Mouse (Mus musculus): Measurements from ENCODE around the gene Tnfrsf26. TPM values are rescaled to one million over a fixed set of nuclear protein-coding genes. Genes with fewer than 3 reads are reported as not detected.

The Tnfrsf26 gene
- polyA plus RNA-seq, 1 experiment: 1.4 TPM

- Histone ChIP-seq H3K27me3 (replicated peaks; ENCODE audit: control insufficient read depth, insufficient read depth, low read length) (no peaks in the 10 kb centered on the region), H3K36me3 (ENCODE audit: control insufficient read depth, insufficient read depth, low read length) (no peaks in the 10 kb centered on the region), H3K27ac (ENCODE audit: insufficient read depth, low read depth, low read length) (no peak overlapping the region), H3K4me3 (ENCODE audit: insufficient read depth, low read depth, low read length) (no peak overlapping the region), H3K4me1 (ENCODE audit: control insufficient read depth, insufficient read depth, low read length) (no peaks in the 10 kb centered on the region)
- WGBS: 35% methylated on average over 1 of the region's 1 CpGs
- TF ChIP-seq CTCF (conservative IDR thresholded peaks at IDR 0.05; ENCODE audit: insufficient read depth, insufficient read length, low read depth, low read length) (no peak), POLR2A (IDR thresholded peaks at IDR 0.05; ENCODE audit: low read depth, low read length) (no peak)
- no peak for DNase-seq
These were observed 7.6 kb downstream of the Tnfrsf26 start for GRCm38 (mm10) chr7:143620951-143621350.

GRCm38 (mm10) chr7:143614404-143615135 lies 14.0 kb downstream of the Tnfrsf26 start:
- Histone ChIP-seq H3K4me1 (ENCODE audit: control insufficient read depth, insufficient read depth, low read length) (no peaks in the 10 kb centered on the region), H3K27me3 (replicated peaks; ENCODE audit: control insufficient read depth, insufficient read depth, low read length) (no peaks in the 10 kb centered on the region), H3K36me3 (ENCODE audit: control insufficient read depth, insufficient read depth, low read length) (no peaks in the 10 kb centered on the region), H3K4me3 (ENCODE audit: insufficient read depth, low read depth, low read length) (no peak overlapping the region), H3K27ac (ENCODE audit: insufficient read depth, low read depth, low read length) (peak overlapping the region; percentile 92)
- DNase-seq: peak; percentile 80
- 40% methylated on average over 9 of the region's 9 CpGs for WGBS
- no peak for TF ChIP-seq POLR2A (IDR thresholded peaks at IDR 0.05; ENCODE audit: low read depth, low read length)
- TF ChIP-seq CTCF (conservative IDR thresholded peaks at IDR 0.05; ENCODE audit: insufficient read depth, insufficient read length, low read depth, low read length): no peak

GRCm38 (mm10) chr7:143612215-143612614 lies 16.3 kb downstream of the Tnfrsf26 start:
- WGBS: 61% methylated on average over 3 of the region's 3 CpGs
- TF ChIP-seq POLR2A (IDR thresholded peaks at IDR 0.05; ENCODE audit: low read depth, low read length) (no peak), CTCF (conservative IDR thresholded peaks at IDR 0.05; ENCODE audit: insufficient read depth, insufficient read length, low read depth, low read length) (peak; percentile 43)

GRCm38 (mm10) chr7:143605321-143605720 lies 23.2 kb downstream of the Tnfrsf26 start:
- Histone ChIP-seq H3K36me3 (ENCODE audit: control insufficient read depth, insufficient read depth, low read length) (no peaks in the 10 kb centered on the region), H3K27ac (ENCODE audit: insufficient read depth, low read depth, low read length) (no peak overlapping the region), H3K4me3 (ENCODE audit: insufficient read depth, low read depth, low read length) (no peak overlapping the region), H3K27me3 (replicated peaks; ENCODE audit: control insufficient read depth, insufficient read depth, low read length) (no peaks in the 10 kb centered on the region), H3K4me1 (ENCODE audit: control insufficient read depth, insufficient read depth, low read length) (0 out of 2 replicates have a peak, but pooled peaks cover 3% of the 10 kb centered on the region)
- DNase-seq: no peak
- TF ChIP-seq CTCF (conservative IDR thresholded peaks at IDR 0.05; ENCODE audit: insufficient read depth, insufficient read length, low read depth, low read length) (no peak), POLR2A (IDR thresholded peaks at IDR 0.05; ENCODE audit: low read depth, low read length) (no peak)
- whole genome bisulfite sequencing: 71% methylated on average over 3 of the region's 3 CpGs

More at GRCm38 (mm10) chr7:143612215-143612614, 16.3 kb downstream of the Tnfrsf26 start:
- Histone ChIP-seq H3K27ac (ENCODE audit: insufficient read depth, low read depth, low read length) (no peak overlapping the region), H3K4me3 (ENCODE audit: insufficient read depth, low read depth, low read length) (no peak overlapping the region), H3K27me3 (replicated peaks; ENCODE audit: control insufficient read depth, insufficient read depth, low read length) (no peaks in the 10 kb centered on the region), H3K4me1 (ENCODE audit: control insufficient read depth, insufficient read depth, low read length) (no peaks in the 10 kb centered on the region), H3K36me3 (ENCODE audit: control insufficient read depth, insufficient read depth, low read length) (no peaks in the 10 kb centered on the region)
- no peak for DNase-seq

- 61% methylated on average over 2 of the region's 2 CpGs for WGBS
- H3K27me3 ChIP-seq (replicated peaks; ENCODE audit: control insufficient read depth, insufficient read depth, low read length): no peaks in the 10 kb centered on the region
- H3K27ac ChIP-seq (ENCODE audit: insufficient read depth, low read depth, low read length): no peak overlapping the region
- no peak overlapping the region for H3K4me3 ChIP-seq (ENCODE audit: insufficient read depth, low read depth, low read length)
- TF ChIP-seq POLR2A (IDR thresholded peaks at IDR 0.05; ENCODE audit: low read depth, low read length) (no peak), CTCF (conservative IDR thresholded peaks at IDR 0.05; ENCODE audit: insufficient read depth, insufficient read length, low read depth, low read length) (no peak)
- no peak for DNase-seq
- H3K4me1 ChIP-seq (ENCODE audit: control insufficient read depth, insufficient read depth, low read length): 0 out of 2 replicates have a peak, but pooled peaks cover 3% of the 10 kb centered on the region
- H3K36me3 ChIP-seq (ENCODE audit: control insufficient read depth, insufficient read depth, low read length): no peaks in the 10 kb centered on the region
These were observed 23.6 kb downstream of the Tnfrsf26 start for GRCm38 (mm10) chr7:143604889-143605288.

GRCm38 (mm10) chr7:143601705-143602104 lies 26.8 kb downstream of the Tnfrsf26 start:
- WGBS: 82% methylated on average over 2 of the region's 2 CpGs
- no peak for DNase-seq

GRCm38 (mm10) chr7:143600231-143600740 lies 28.2 kb downstream of the Tnfrsf26 start:
- Histone ChIP-seq H3K4me3 (ENCODE audit: insufficient read depth, low read depth, low read length) (peak overlapping the region; percentile 40), H3K27me3 (replicated peaks; ENCODE audit: control insufficient read depth, insufficient read depth, low read length) (no peaks in the 10 kb centered on the region), H3K27ac (ENCODE audit: insufficient read depth, low read depth, low read length) (no peak overlapping the region), H3K4me1 (ENCODE audit: control insufficient read depth, insufficient read depth, low read length) (peaks cover 12% of the 10 kb centered on the region; the same call in 1 of the 2 replicates), H3K36me3 (ENCODE audit: control insufficient read depth, insufficient read depth, low read length) (no peaks in the 10 kb centered on the region)
- TF ChIP-seq CTCF (conservative IDR thresholded peaks at IDR 0.05; ENCODE audit: insufficient read depth, insufficient read length, low read depth, low read length) (no peak), POLR2A (IDR thresholded peaks at IDR 0.05; ENCODE audit: low read depth, low read length) (no peak)
- no peak for DNase-seq
- 3% methylated on average over 15 of the region's 15 CpGs for WGBS

More at GRCm38 (mm10) chr7:143601705-143602104, 26.8 kb downstream of the Tnfrsf26 start:
- Histone ChIP-seq H3K27ac (ENCODE audit: insufficient read depth, low read depth, low read length) (no peak overlapping the region), H3K4me1 (ENCODE audit: control insufficient read depth, insufficient read depth, low read length) (peaks cover 12% of the 10 kb centered on the region; the same call in 1 of the 2 replicates), H3K36me3 (ENCODE audit: control insufficient read depth, insufficient read depth, low read length) (no peaks in the 10 kb centered on the region), H3K27me3 (replicated peaks; ENCODE audit: control insufficient read depth, insufficient read depth, low read length) (no peaks in the 10 kb centered on the region), H3K4me3 (ENCODE audit: insufficient read depth, low read depth, low read length) (no peak overlapping the region)
- TF ChIP-seq POLR2A (IDR thresholded peaks at IDR 0.05; ENCODE audit: low read depth, low read length) (no peak), CTCF (conservative IDR thresholded peaks at IDR 0.05; ENCODE audit: insufficient read depth, insufficient read length, low read depth, low read length) (peak; percentile 30)

Data from kidney, adult 2 months (tissue).